Mouse (Mus musculus) limb, embryonic 14.5 days (tissue): Measurements from ENCODE around the gene Mthfd1l. TPM values are rescaled to one million over a fixed set of nuclear protein-coding genes. Genes with fewer than 3 reads are reported as not detected.

Experiments used
- ATAC-seq: fragments of 200-750 bp; cut with Nextera tagmentation; 2 replicates; pipeline ENCODE4 v1.8.0; 2017; ENCODE audit warnings: low read depth, moderate number of reproducible peaks, moderate TSS enrichment; ENCODE audit not compliant: low FRiP score
- DNase-seq: peaks from one replicate; pipeline ENCODE4 v3.0.0-alpha.2; 2015; ENCODE audit warnings: low spot score
- H3K27ac ChIP-seq: fragments of 300-500 bp; sonication (generic); replicated peaks from 2 replicates; pipeline ENCODE4 v1.5.1; 2014; ENCODE audit warnings: low read depth, mild to moderate bottlenecking, low read length, moderate library complexity, mixed read lengths
- H3K27me3 ChIP-seq: fragments of 300-500 bp; sonication (generic); 2 replicates; pipeline ENCODE4 v1.6.1; 2014; ENCODE audit warnings: low read length, mixed read lengths; ENCODE audit not compliant: control insufficient read depth, insufficient read depth
- H3K36me3 ChIP-seq: fragments of 300-500 bp; sonication (generic); 2 replicates; pipeline ENCODE4 v1.6.1; 2014; ENCODE audit warnings: mild to moderate bottlenecking, low read length, moderate library complexity, mixed read lengths; ENCODE audit not compliant: control insufficient read depth, insufficient read depth
- H3K4me1 ChIP-seq: fragments of 300-500 bp; sonication (generic); 2 replicates; pipeline ENCODE4 v1.6.1; 2014; ENCODE audit warnings: antibody characterized with exemption, low read length, mixed read lengths; ENCODE audit not compliant: control insufficient read depth, insufficient read depth
- H3K4me2 ChIP-seq: fragments of 300-500 bp; sonication (generic); replicated peaks from 2 replicates; pipeline ENCODE4 v1.6.1; 2014; ENCODE audit warnings: low read depth, mild to moderate bottlenecking, low read length, moderate library complexity; ENCODE audit not compliant: severe bottlenecking
- H3K4me3 ChIP-seq: fragments of 300-500 bp; sonication (generic); replicated peaks from 2 replicates; pipeline ENCODE4 v1.5.1; 2014; ENCODE audit warnings: low read length
- H3K9ac ChIP-seq: fragments of 300-500 bp; sonication (generic); 2 replicates; pipeline ENCODE4 v1.6.1; 2014; ENCODE audit warnings: mild to moderate bottlenecking, low read depth, low read length, moderate library complexity; ENCODE audit not compliant: severe bottlenecking
- H3K9me3 ChIP-seq: fragments of 300-500 bp; sonication (generic); 2 replicates; pipeline ENCODE4 v1.6.1; 2016; ENCODE audit warnings: low read length; ENCODE audit not compliant: control insufficient read depth
- POLR2A ChIP-seq: fragments of 200-500 bp; IDR thresholded peaks from 2 replicates; pipeline ENCODE4 v1.8.0; 2012; ENCODE audit warnings: inconsistent platforms, mild to moderate bottlenecking, moderate library complexity, borderline replicate concordance; ENCODE audit not compliant: insufficient read depth, insufficient read length; ENCODE audit errors: extremely low read depth
- WGBS: fragments of 180-500 bp; shearing (Covaris S2); extraction: QIAGEN DNeasy Blood & Tissue Kit; methylation state at CpG from one replicate; pipeline ENCODE4 v1.1.7; 2014; 5-methylcytosine and 5-hydroxymethylcytosine counted together
- polyA plus RNA-seq, 2 experiments: library from polyadenylated mRNA; depleted of rRNA in 1 of 2; stranded (reverse) in 1 of 2; unstranded in 1 of 2; fragments of >200 nt; fragmentation: Nextera tagmentation in 1 of 2; extraction: Ambion mirVana in 1 of 2; gene quantifications; 2 replicates each; pipeline versions ENCODE4 v1.2.1 to v1.2.3; 2012 to 2014

Gene Mthfd1l
- polyA plus RNA-seq, 2 experiments: 10.2 to 10.4 TPM

- H3K27me3 ChIP-seq: no peaks in the 10 kb centered on the region
- ATAC-seq (no peak), DNase-seq (no peak)
- H3K36me3 ChIP-seq: no peaks in the 10 kb centered on the region
- H3K4me2 ChIP-seq: no peak overlapping the region
- no peak overlapping the region for H3K4me3 ChIP-seq
- H3K4me1 ChIP-seq: no peaks in the 10 kb centered on the region
- no peak overlapping the region for H3K9ac ChIP-seq
- TF ChIP-seq POLR2A: no peak
- H3K27ac ChIP-seq: no peak overlapping the region
- WGBS: 82% methylated on average over 2 of the region's 2 CpGs
- no peaks in the 10 kb centered on the region for H3K9me3 ChIP-seq
These were observed 189.1 kb downstream of the Mthfd1l start for GRCm38 (mm10) chr10:4162049-4162448.

DNA sequence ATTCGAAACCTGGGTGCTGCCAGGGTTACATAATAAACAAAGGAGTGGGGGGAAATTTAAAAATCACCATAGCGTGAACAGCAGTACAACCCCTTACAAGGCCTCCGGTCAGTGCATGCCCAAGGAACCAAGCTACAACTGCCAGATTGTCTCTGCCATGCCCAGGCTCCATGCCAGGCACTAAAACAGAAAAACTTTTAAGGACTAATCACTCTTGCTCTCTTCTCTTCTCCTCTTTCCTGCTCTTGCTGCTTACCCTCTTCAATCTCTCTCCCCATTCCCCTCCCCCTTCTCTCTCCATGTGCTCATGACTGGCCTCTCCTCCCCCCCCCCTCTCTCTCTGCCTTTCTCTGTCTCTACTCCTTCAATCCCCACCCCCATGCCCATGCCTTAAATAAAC, 190.1 kb downstream of the Mthfd1l start:
- no peaks in the 10 kb centered on the region for H3K36me3 ChIP-seq
- no peaks in the 10 kb centered on the region for H3K27me3 ChIP-seq
- WGBS: 69% methylated on average over 3 of the region's 3 CpGs
- H3K4me3 ChIP-seq: no peak overlapping the region
- DNase-seq (no peak), ATAC-seq (no peak)
- H3K4me2 ChIP-seq: no peak overlapping the region
- no peak for TF ChIP-seq POLR2A
- no peak overlapping the region for H3K9ac ChIP-seq
- no peaks in the 10 kb centered on the region for H3K4me1 ChIP-seq
- H3K9me3 ChIP-seq: no peaks in the 10 kb centered on the region
- H3K27ac ChIP-seq: no peak overlapping the region

- no peak for DNase-seq
- ATAC-seq: no peak
- Histone ChIP-seq H3K4me2 (no peak overlapping the region), H3K4me1 (no peaks in the 10 kb centered on the region), H3K36me3 (no peaks in the 10 kb centered on the region), H3K4me3 (no peak overlapping the region), H3K9ac (no peak overlapping the region), H3K9me3 (no peaks in the 10 kb centered on the region), H3K27ac (no peak overlapping the region), H3K27me3 (no peaks in the 10 kb centered on the region)
- 89% methylated on average over 9 of the region's 9 CpGs for WGBS
- no peak for TF ChIP-seq POLR2A
These were observed 191.8 kb downstream of the Mthfd1l start for GRCm38 (mm10) chr10:4164681-4165080.

DNA sequence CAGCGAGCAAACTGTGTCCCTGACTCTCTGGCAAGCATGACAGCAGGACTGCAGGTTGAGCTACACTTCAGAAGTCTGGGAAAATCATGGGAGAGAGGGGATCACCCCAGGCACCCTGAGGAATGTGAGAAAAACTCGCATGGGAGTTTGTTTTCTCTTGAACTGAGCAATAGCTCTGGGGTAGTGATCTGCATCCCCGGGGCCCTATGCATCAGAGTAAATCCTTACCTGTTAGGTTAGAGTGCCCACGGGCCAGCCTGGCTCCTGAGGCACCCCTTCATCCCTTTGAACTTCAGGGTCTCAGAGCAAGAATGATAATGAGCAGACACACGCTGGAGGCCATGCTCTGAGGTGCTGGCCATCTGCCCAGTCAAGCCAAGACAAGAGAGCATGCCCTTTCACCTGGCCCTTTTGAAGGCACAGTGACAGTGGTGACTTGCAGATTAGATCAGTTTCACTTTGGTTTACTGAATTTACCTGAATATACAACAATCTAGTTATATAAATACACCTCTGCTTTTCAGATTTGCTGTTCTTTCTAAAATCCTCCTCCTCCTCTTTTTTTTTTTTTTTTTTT, 195.4 kb downstream of the Mthfd1l start:
- Histone ChIP-seq H3K4me1 (no peaks in the 10 kb centered on the region), H3K4me2 (no peak overlapping the region), H3K27me3 (no peaks in the 10 kb centered on the region), H3K4me3 (no peak overlapping the region), H3K9me3 (no peaks in the 10 kb centered on the region), H3K36me3 (no peaks in the 10 kb centered on the region), H3K9ac (0 out of 2 replicates have a peak overlapping the region, but pooled peaks have one; percentile 4), H3K27ac (no peak overlapping the region)
- no peak for DNase-seq
- no peak for ATAC-seq
- 17% methylated on average over 5 of the region's 5 CpGs for whole genome bisulfite sequencing
- no peak for TF ChIP-seq POLR2A

DNA sequence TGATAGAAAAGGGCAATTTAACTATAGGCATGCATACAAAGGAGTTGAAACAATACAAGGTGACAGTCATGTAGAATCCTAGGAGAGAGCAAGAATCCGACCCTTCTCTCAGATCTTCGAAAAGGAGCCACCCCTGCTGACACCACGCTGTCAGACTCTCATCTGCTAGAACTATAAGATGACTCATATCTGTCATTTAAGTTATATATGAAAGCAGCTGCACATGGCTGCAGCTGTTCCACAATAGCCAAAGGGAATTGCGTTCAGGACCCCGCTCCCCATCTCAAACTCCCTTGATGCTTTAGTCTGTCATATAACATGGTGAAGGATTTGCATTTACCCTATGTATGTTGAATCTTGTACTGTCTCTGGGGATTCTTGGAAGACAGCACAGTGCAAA, 201.3 kb downstream of the Mthfd1l start:
- H3K27ac ChIP-seq: no peak overlapping the region
- H3K4me1 ChIP-seq: no peaks in the 10 kb centered on the region
- ATAC-seq: peak; percentile 72; the same call in 1 of the 2 replicates
- H3K4me2 ChIP-seq: no peak overlapping the region
- TF ChIP-seq POLR2A: no peak
- no peak overlapping the region for H3K4me3 ChIP-seq
- WGBS: 71% methylated on average over 5 of the region's 5 CpGs
- no peak overlapping the region for H3K9ac ChIP-seq
- DNase-seq: peak; percentile 42
- no peaks in the 10 kb centered on the region for H3K27me3 ChIP-seq
- H3K9me3 ChIP-seq: no peaks in the 10 kb centered on the region
- no peaks in the 10 kb centered on the region for H3K36me3 ChIP-seq
